Comparison of ENCODE assay signal across 11 mouse cellular contexts in genomic region chr12:73094605-73095004, GRCm38 (mm10). TPM values are rescaled to one million over a fixed set of nuclear protein-coding genes. Genes with fewer than 3 reads are reported as not detected.
"Had no signal": no experiment of that assay in that cellular context is flagged by ENCODE, and none has a peak within 500 bp of the region (broad histone marks: within the 10 kb centered on the region; RNA-seq: fewer than 3 reads in every experiment).

No protein-coding gene starts in this region.

- H3K36me3 ChIP-seq: midbrain, embryonic 13.5 days had no signal

- H3K27ac ChIP-seq: left cerebral cortex, adult 2 months; limb, embryonic 10.5 days; midbrain, embryonic 13.5 days had no signal

- H3K9ac ChIP-seq: midbrain, embryonic 13.5 days had no signal

- H3K4me1 ChIP-seq: limb, embryonic 10.5 days; midbrain, embryonic 13.5 days had no signal

- H3K4me3 ChIP-seq: left cerebral cortex, adult 2 months; limb, embryonic 10.5 days; midbrain, embryonic 13.5 days had no signal

- H3K9me3 ChIP-seq: limb, embryonic 10.5 days; midbrain, embryonic 13.5 days had no signal

- H3K27me3 ChIP-seq: midbrain, embryonic 13.5 days had no signal

- H3K4me2 ChIP-seq: midbrain, embryonic 13.5 days had no signal

- DNase-seq: lung, adult 18-20 months; lung, postnatal 36 days; right cerebral cortex, postnatal 14 days; thymus, postnatal 4 days had no signal

- ATAC-seq: midbrain, embryonic 13.5 days had no signal

RNA-seq across cellular contexts. Expression of gene Six4, which starts 18.7 kb away (rescaled TPM):
- total RNA-seq: megakaryocyte progenitor cell, adult 5-6 weeks had no signal

RNA-seq across cellular contexts. Expression of gene Six1, which starts 40.9 kb away (rescaled TPM):
- total RNA-seq: layer of hippocampus, postnatal 25 days had no signal
- polyA plus RNA-seq: intestine, embryonic 14.5 days; small intestine, adult 2 months had no signal
